Mouse (Mus musculus) limb, embryonic 14.5 days (tissue): ENCODE data around the gene Ptprr. TPM values are rescaled to one million over a fixed set of nuclear protein-coding genes. Genes with fewer than 3 reads are reported as not detected.

Experiments used
- ATAC-seq: fragments of 200-750 bp; cut with Nextera tagmentation; 2 replicates; pipeline ENCODE4 v1.8.0; 2017; ENCODE audit warnings: low read depth, moderate number of reproducible peaks, moderate TSS enrichment; ENCODE audit not compliant: low FRiP score
- DNase-seq: peaks from one replicate; pipeline ENCODE4 v3.0.0-alpha.2; 2015; ENCODE audit warnings: low spot score
- H3K27ac ChIP-seq: fragments of 300-500 bp; sonication (generic); replicated peaks from 2 replicates; pipeline ENCODE4 v1.5.1; 2014; ENCODE audit warnings: low read depth, mild to moderate bottlenecking, low read length, moderate library complexity, mixed read lengths
- H3K27me3 ChIP-seq: fragments of 300-500 bp; sonication (generic); 2 replicates; pipeline ENCODE4 v1.6.1; 2014; ENCODE audit warnings: low read length, mixed read lengths; ENCODE audit not compliant: control insufficient read depth, insufficient read depth
- H3K36me3 ChIP-seq: fragments of 300-500 bp; sonication (generic); 2 replicates; pipeline ENCODE4 v1.6.1; 2014; ENCODE audit warnings: mild to moderate bottlenecking, low read length, moderate library complexity, mixed read lengths; ENCODE audit not compliant: control insufficient read depth, insufficient read depth
- H3K4me1 ChIP-seq: fragments of 300-500 bp; sonication (generic); 2 replicates; pipeline ENCODE4 v1.6.1; 2014; ENCODE audit warnings: antibody characterized with exemption, low read length, mixed read lengths; ENCODE audit not compliant: control insufficient read depth, insufficient read depth
- H3K4me2 ChIP-seq: fragments of 300-500 bp; sonication (generic); replicated peaks from 2 replicates; pipeline ENCODE4 v1.6.1; 2014; ENCODE audit warnings: low read depth, mild to moderate bottlenecking, low read length, moderate library complexity; ENCODE audit not compliant: severe bottlenecking
- H3K4me3 ChIP-seq: fragments of 300-500 bp; sonication (generic); replicated peaks from 2 replicates; pipeline ENCODE4 v1.5.1; 2014; ENCODE audit warnings: low read length
- H3K9ac ChIP-seq: fragments of 300-500 bp; sonication (generic); 2 replicates; pipeline ENCODE4 v1.6.1; 2014; ENCODE audit warnings: mild to moderate bottlenecking, low read depth, low read length, moderate library complexity; ENCODE audit not compliant: severe bottlenecking
- H3K9me3 ChIP-seq: fragments of 300-500 bp; sonication (generic); 2 replicates; pipeline ENCODE4 v1.6.1; 2016; ENCODE audit warnings: low read length; ENCODE audit not compliant: control insufficient read depth
- POLR2A ChIP-seq: fragments of 200-500 bp; IDR thresholded peaks from 2 replicates; pipeline ENCODE4 v1.8.0; 2012; ENCODE audit warnings: inconsistent platforms, mild to moderate bottlenecking, moderate library complexity, borderline replicate concordance; ENCODE audit not compliant: insufficient read depth, insufficient read length; ENCODE audit errors: extremely low read depth
- WGBS: fragments of 180-500 bp; shearing (Covaris S2); extraction: QIAGEN DNeasy Blood & Tissue Kit; methylation state at CpG from one replicate; pipeline ENCODE4 v1.1.7; 2014; 5-methylcytosine and 5-hydroxymethylcytosine counted together
- polyA plus RNA-seq, 2 experiments: library from polyadenylated mRNA; depleted of rRNA in 1 of 2; stranded (reverse) in 1 of 2; unstranded in 1 of 2; fragments of >200 nt; fragmentation: Nextera tagmentation in 1 of 2; extraction: Ambion mirVana in 1 of 2; gene quantifications; 2 replicates each; pipeline versions ENCODE4 v1.2.1 to v1.2.3; 2012 to 2014

The Ptprr gene
- polyA plus RNA-seq, 2 experiments = 0.16 to 0.41 TPM

GRCm38 (mm10) chr10:116192293-116192692, 174.3 kb downstream of the Ptprr start:
- Histone ChIP-seq H3K4me1 (no peaks in the 10 kb centered on the region), H3K36me3 (no peaks in the 10 kb centered on the region), H3K4me3 (no peak overlapping the region), H3K9ac (no peak overlapping the region), H3K27ac (no peak overlapping the region), H3K27me3 (no peaks in the 10 kb centered on the region), H3K9me3 (no peaks in the 10 kb centered on the region), H3K4me2 (no peak overlapping the region)
- DNase-seq = no peak
- no peak for ATAC-seq
- 85% methylated on average over 8 of the region's 8 CpGs for WGBS
- no peak for TF ChIP-seq POLR2A

- TF ChIP-seq POLR2A = no peak
- Histone ChIP-seq H3K27ac (no peak overlapping the region), H3K9me3 (no peaks in the 10 kb centered on the region), H3K27me3 (no peaks in the 10 kb centered on the region), H3K4me3 (no peak overlapping the region), H3K9ac (no peak overlapping the region), H3K4me2 (no peak overlapping the region), H3K4me1 (no peaks in the 10 kb centered on the region), H3K36me3 (no peaks in the 10 kb centered on the region)
- 65% methylated on average over 8 of the region's 8 CpGs for WGBS
- DNase-seq = no peak
- ATAC-seq = no peak
These were observed 176.4 kb downstream of the Ptprr start for GRCm38 (mm10) chr10:116194409-116194808.

GRCm38 (mm10) chr10:116196596-116197415, 178.8 kb downstream of the Ptprr start:
- Histone ChIP-seq H3K9ac (no peak overlapping the region), H3K27ac (no peak overlapping the region), H3K4me2 (0 out of 2 replicates have a peak overlapping the region, but pooled peaks have one; percentile 18), H3K4me1 (no peaks in the 10 kb centered on the region), H3K27me3 (no peaks in the 10 kb centered on the region), H3K4me3 (no peak overlapping the region), H3K36me3 (no peaks in the 10 kb centered on the region), H3K9me3 (no peaks in the 10 kb centered on the region)
- DNase-seq (no peak), ATAC-seq (0 out of 2 replicates have a peak, but pooled peaks have one; percentile 16)
- 20% methylated on average over 14 of the region's 14 CpGs for WGBS
- no peak for TF ChIP-seq POLR2A

GRCm38 (mm10) chr10:116197416-116197939, 179.5 kb downstream of the Ptprr start:
- no peak overlapping the region for H3K27ac ChIP-seq
- DNase-seq = peak; percentile 93
- 20% methylated on average over 4 of the region's 4 CpGs for WGBS
- H3K4me2 ChIP-seq = 0 out of 2 replicates have a peak overlapping the region, but pooled peaks have one; percentile 18
- H3K4me1 ChIP-seq = no peaks in the 10 kb centered on the region
- no peaks in the 10 kb centered on the region for H3K36me3 ChIP-seq
- no peak overlapping the region for H3K9ac ChIP-seq
- no peaks in the 10 kb centered on the region for H3K9me3 ChIP-seq
- no peak overlapping the region for H3K4me3 ChIP-seq
- H3K27me3 ChIP-seq = no peaks in the 10 kb centered on the region
- no peak for TF ChIP-seq POLR2A
- ATAC-seq = peak; percentile 63

- DNase-seq (peak; percentile 56), ATAC-seq (no peak)
- no peaks in the 10 kb centered on the region for H3K9me3 ChIP-seq
- WGBS = 17% methylated on average over 5 of the region's 5 CpGs
- H3K4me3 ChIP-seq = no peak overlapping the region
- H3K4me2 ChIP-seq = no peak overlapping the region
- H3K9ac ChIP-seq = no peak overlapping the region
- no peak overlapping the region for H3K27ac ChIP-seq
- TF ChIP-seq POLR2A = no peak
- no peaks in the 10 kb centered on the region for H3K4me1 ChIP-seq
- no peaks in the 10 kb centered on the region for H3K27me3 ChIP-seq
- no peaks in the 10 kb centered on the region for H3K36me3 ChIP-seq
These were observed 181.0 kb downstream of the Ptprr start for GRCm38 (mm10) chr10:116199035-116199434.
